Mouse (Mus musculus) ES-E14 (cell line): Measurements from ENCODE around the gene Etv2.

Source experiments
- CHD2 ChIP-seq: IDR thresholded peaks from 2 replicates; pipeline ENCODE4 v1.6.1; 2014; ENCODE audit warnings: mild to moderate bottlenecking, low read depth, low read length, inconsistent platforms
- HCFC1 ChIP-seq: IDR thresholded peaks from 2 replicates; pipeline ENCODE4 v1.6.1; 2012; ENCODE audit warnings: low read length, inconsistent platforms, borderline replicate concordance; ENCODE audit not compliant: insufficient read depth
- MAFK ChIP-seq: IDR thresholded peaks from 2 replicates; pipeline ENCODE4 v1.6.1; 2014; ENCODE audit warnings: mild to moderate bottlenecking, low read depth, low read length, inconsistent platforms; ENCODE audit not compliant: insufficient read depth
- ZC3H11A ChIP-seq: IDR thresholded peaks from 2 replicates; pipeline ENCODE4 v1.6.1; 2012; ENCODE audit warnings: low read depth, mild to moderate bottlenecking, inconsistent platforms, low read length, borderline replicate concordance

DNA sequence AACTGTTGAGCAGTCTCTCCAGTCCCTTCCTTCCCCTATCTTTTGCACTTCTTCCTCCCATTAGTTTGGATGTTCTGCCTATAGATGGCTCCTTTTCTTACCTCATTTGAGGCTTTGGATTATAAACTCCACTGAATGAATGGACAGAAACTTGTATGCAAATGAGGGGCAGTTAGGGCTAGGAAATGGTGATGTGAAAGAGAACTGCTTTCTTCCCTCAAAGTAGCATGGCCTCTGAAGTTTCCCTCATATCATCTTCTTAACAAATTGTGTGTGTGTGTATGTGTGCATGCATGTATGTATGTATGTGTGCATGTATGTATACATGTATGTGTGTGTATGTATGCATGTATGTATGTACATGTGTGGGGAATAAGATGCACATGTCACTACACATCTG lies 6.6 kb downstream of the Etv2 start:
- TF ChIP-seq CHD2 (no peak), MAFK (no peak), HCFC1 (no peak), ZC3H11A (no peak)
